Mouse (Mus musculus): ENCODE data around the gene Rpusd1. TPM values are rescaled to one million over a fixed set of nuclear protein-coding genes. Genes with fewer than 3 reads are reported as not detected.

Gene Rpusd1
- polyA plus RNA-seq (2015; fragmentation: Nextera tagmentation; extraction: Ambion mirVana) = 28.7 and 30.1 TPM in 2 replicates

DNA sequence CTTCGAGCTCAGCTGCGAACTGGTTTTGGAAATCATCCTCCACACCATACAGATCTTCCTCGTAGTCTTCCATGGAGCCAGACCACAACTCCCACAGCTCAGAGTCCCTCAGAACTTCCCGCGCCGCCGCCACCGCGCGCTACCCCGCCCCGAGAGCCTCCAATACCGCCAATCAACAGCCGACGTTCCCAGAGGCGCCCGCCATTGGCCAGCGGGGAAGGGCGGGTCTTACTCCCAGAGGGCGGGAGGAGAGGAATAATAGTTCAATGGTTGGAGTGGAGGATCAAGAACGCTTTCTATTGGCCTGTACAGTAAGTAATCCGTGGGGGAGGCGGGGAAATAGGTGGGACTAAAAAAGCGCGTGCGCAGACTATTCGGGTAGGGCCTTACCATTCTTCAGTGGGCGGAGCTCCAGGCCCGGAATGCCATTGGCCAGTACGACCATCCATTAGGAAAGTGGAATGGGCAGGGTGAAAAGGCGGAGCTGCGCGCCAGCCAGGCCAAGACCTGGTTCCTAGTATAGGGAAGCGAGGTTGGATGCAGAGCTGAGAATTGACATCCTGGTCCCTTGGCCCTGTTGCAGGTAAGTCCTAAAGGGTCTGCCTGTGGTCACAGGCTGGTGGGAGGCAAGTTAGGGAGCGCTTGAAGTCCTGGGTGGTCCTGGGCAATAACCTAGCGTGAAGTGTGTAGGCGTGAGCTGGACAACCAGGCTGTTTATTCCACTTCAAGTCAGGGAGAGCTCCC lies at the start of gene Rpusd1, which contains the start of gene Chtf18:
Gene Rpusd1 (plus strand): TSS at position 406 of the 744 bp plus-strand sequence.
Gene Chtf18 (minus strand): TSS at position 155 of the 744 bp plus-strand sequence.
- peak within 1 kb of the TSS; percentile 73 for H3K9ac ChIP-seq
- H3K36me3 ChIP-seq = peaks cover 3% of the 10 kb centered on the region
- H3K27ac ChIP-seq (replicated peaks) = peak within 1 kb of the TSS; percentile 57; the same call in 1 of the 2 replicates
- peaks cover 23% of the 10 kb centered on the region for H3K4me1 ChIP-seq (replicated peaks)
- no peaks in the 10 kb centered on the region for H3K27me3 ChIP-seq
- peak within 1 kb of the TSS; percentile 94 for H3K4me2 ChIP-seq
- H3K4me3 ChIP-seq = peak within 1 kb of the TSS; percentile 61
- ATAC-seq (ENCODE audit: low FRiP score, low read depth) = peak; percentile 99
- no peaks in the 10 kb centered on the region for H3K9me3 ChIP-seq
- 1% methylated on average over 37 of the region's 37 CpGs for WGBS

DNA sequence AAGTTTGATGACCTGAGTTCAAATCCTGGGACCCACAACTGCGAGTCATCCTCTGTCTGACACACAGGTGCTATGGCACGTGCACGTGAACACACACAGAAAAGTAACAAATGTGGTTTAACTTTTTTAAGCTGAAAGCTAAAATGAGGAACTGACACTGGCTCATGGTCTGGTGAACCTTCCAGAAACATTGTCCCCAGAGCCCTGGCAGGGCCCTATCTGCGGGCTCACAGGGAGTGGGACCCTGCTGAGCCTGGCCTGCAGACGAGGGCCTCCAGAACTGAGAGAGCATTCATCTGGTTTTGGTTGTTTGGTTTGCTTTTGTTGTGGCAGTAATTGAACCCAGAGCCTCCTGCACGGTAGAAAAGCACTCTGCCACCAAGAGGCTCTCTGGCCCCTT lies 49.5 kb upstream of the Rpusd1 start:
- no peak overlapping the region for H3K4me3 ChIP-seq
- 51% methylated on average over 6 of the region's 6 CpGs for WGBS
- no peaks in the 10 kb centered on the region for H3K36me3 ChIP-seq
- no peak overlapping the region for H3K27ac ChIP-seq (replicated peaks)
- no peaks in the 10 kb centered on the region for H3K9me3 ChIP-seq
- no peak for ATAC-seq (ENCODE audit: low FRiP score, low read depth)
- H3K4me2 ChIP-seq = no peak overlapping the region
- H3K27me3 ChIP-seq = no peaks in the 10 kb centered on the region
- no peak overlapping the region for H3K9ac ChIP-seq
- H3K4me1 ChIP-seq (replicated peaks) = no peaks in the 10 kb centered on the region; the same call in 1 of the 2 replicates

DNA sequence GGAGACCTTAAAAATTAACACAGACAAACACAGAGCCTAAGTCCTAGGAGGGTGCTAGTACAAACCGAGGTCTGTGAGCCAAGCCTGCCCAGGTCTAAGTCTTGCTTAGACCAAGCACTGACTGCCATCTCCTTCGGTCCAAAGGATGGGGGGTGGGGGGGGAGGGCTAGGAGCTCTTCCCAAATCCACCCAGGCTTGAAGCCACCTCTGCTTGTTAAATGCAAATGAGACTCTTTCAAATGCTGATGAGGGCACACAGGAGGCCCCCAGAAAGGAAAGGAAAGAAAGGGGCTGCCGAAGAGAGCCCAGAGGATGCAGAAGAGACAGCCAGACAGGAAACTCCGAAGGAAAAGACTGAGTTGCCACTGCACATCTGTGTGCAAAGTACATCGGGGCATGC lies 47.7 kb upstream of the Rpusd1 start:
- no peaks in the 10 kb centered on the region for H3K9me3 ChIP-seq
- no peaks in the 10 kb centered on the region for H3K27me3 ChIP-seq
- peak overlapping the region; percentile 53; the same call in 1 of the 2 replicates for H3K27ac ChIP-seq (replicated peaks)
- H3K4me3 ChIP-seq = no peak overlapping the region
- H3K4me2 ChIP-seq = no peak overlapping the region
- no peaks in the 10 kb centered on the region; the same call in 1 of the 2 replicates for H3K4me1 ChIP-seq (replicated peaks)
- H3K9ac ChIP-seq = no peak overlapping the region
- no peaks in the 10 kb centered on the region for H3K36me3 ChIP-seq
- 2% methylated on average over 5 of the region's 5 CpGs for WGBS
- ATAC-seq (ENCODE audit: low FRiP score, low read depth) = 0 out of 2 replicates have a peak, but pooled peaks have one; percentile 42

DNA sequence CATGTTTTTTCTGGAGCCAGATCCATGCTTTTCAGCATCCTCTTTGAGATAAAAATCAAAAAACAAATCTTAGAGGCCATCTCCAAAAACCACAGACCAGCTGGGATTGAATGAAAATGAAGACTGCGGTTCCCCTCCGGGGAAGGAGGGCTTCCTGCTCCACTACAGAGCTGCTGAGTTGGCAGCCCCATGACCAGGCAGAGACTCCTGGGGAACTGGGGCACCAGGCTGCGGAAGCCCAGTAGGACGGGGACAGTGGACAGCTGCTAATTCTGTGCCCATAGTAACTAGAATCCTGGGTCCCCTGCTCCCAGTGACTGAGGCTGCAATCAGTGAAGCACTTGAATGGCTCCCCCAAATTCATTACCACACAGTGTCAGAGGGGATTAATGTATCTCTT lies 45.8 kb upstream of the Rpusd1 start:
- no peaks in the 10 kb centered on the region for H3K27me3 ChIP-seq
- no peak overlapping the region for H3K4me2 ChIP-seq
- no peak overlapping the region for H3K27ac ChIP-seq (replicated peaks)
- WGBS = 82% methylated on average over 4 of the region's 4 CpGs
- ATAC-seq (ENCODE audit: low FRiP score, low read depth) = no peak
- no peaks in the 10 kb centered on the region for H3K36me3 ChIP-seq
- H3K9ac ChIP-seq = no peak overlapping the region
- no peaks in the 10 kb centered on the region for H3K9me3 ChIP-seq
- H3K4me3 ChIP-seq = no peak overlapping the region
- H3K4me1 ChIP-seq (replicated peaks) = no peaks in the 10 kb centered on the region; the same call in 1 of the 2 replicates

DNA sequence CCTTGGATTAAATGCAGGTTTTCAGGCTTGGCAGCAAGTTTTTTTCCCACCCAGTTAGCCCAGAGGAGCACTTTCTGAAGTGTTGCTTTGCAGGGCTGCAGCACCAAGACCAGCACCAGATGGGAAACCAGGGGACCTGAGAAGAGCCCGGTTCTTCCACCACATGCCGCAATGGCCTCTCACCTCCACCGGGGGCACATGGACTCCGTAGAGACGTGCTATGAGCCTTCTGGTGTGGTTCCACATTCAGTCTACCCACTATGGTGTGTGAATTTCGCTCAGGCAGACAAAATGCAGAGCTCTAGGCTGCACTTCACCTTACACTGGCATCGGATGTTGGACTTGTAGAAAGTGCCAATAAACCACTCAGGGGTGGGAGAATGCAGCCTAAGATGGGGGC lies 41.1 kb upstream of the Rpusd1 start:
- H3K9me3 ChIP-seq = no peaks in the 10 kb centered on the region
- no peaks in the 10 kb centered on the region for H3K36me3 ChIP-seq
- H3K4me3 ChIP-seq = no peak overlapping the region
- H3K9ac ChIP-seq = no peak overlapping the region
- no peak overlapping the region for H3K27ac ChIP-seq (replicated peaks)
- 0 out of 2 replicates have a peak, but pooled peaks have one; percentile 34 for ATAC-seq (ENCODE audit: low FRiP score, low read depth)
- no peaks in the 10 kb centered on the region for H3K27me3 ChIP-seq
- 49% methylated on average over 7 of the region's 7 CpGs for WGBS
- H3K4me2 ChIP-seq = no peak overlapping the region
- no peaks in the 10 kb centered on the region for H3K4me1 ChIP-seq (replicated peaks)

DNA sequence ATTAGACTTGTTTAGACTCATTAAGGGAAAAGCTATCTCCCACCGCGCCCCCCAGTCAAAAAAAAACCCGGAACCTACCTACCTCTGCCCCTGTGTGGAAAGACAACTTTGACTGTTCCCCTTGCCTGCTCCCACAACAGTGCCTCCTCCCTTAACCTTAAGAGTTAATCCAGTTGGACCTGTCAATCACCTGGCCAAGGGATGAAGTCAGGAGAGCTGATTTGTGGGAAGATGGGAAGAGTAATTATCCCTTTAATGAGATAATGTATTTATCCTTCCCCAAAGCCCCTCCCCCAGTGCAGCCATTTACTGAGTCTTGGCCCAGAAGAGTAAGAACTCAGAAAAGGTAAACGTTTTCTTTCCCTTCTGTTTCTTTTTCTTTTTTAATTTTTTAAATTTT lies 38.5 kb upstream of the Rpusd1 start:
- Histone ChIP-seq H3K4me3 (no peak overlapping the region), H3K27ac (replicated peaks) (no peak overlapping the region), H3K9me3 (no peaks in the 10 kb centered on the region), H3K4me2 (no peak overlapping the region), H3K4me1 (replicated peaks) (no peaks in the 10 kb centered on the region), H3K36me3 (no peaks in the 10 kb centered on the region), H3K27me3 (no peaks in the 10 kb centered on the region), H3K9ac (no peak overlapping the region)
- 83% methylated on average over 4 of the region's 4 CpGs for WGBS
- ATAC-seq (ENCODE audit: low FRiP score, low read depth) = no peak

DNA sequence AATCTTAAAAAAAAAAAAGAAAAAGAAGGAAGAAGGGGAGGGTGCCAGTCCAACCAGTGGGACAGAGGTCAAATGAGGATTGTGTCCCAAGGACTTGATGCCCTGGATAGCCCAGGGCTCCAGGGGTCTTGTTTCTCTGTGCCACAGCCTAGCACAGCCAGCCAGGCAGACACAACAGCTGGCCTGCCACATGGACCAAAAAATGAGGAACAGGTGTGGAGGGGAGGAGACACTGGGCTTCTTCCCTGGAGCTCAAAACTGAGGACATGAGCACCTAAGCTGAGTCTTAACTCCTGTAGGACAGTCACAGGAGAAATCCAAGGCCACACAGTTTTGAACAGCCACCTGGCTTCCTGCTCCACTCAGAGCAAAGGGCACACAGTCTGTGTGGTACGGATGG lies 31.2 kb upstream of the Rpusd1 start:
- no peak overlapping the region for H3K4me3 ChIP-seq
- H3K9ac ChIP-seq = no peak overlapping the region
- no peak for ATAC-seq (ENCODE audit: low FRiP score, low read depth)
- no peak overlapping the region for H3K27ac ChIP-seq (replicated peaks)
- no peaks in the 10 kb centered on the region for H3K36me3 ChIP-seq
- H3K4me1 ChIP-seq (replicated peaks) = no peaks in the 10 kb centered on the region
- H3K9me3 ChIP-seq = no peaks in the 10 kb centered on the region
- H3K27me3 ChIP-seq = no peaks in the 10 kb centered on the region
- 41% methylated on average over 1 of the region's 1 CpGs for WGBS
- no peak overlapping the region for H3K4me2 ChIP-seq

DNA sequence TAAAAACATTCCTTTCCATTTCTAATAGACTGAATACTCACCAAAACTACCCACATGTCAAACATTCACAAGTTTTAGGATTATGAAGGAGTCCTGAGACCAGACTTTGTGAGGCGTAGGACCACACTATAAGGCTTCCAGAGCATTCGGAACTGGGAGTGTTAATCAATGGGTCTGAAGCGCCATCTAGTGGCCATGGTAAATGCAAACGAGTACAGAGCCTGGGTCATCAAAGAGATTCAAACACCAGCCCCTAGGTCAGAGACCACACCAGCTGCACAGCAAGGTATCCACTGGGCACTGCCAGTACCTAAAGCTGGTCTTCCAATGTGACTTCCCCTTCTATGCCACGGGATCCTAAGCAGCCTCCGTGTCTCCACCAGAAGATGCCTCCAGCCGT lies 29.0 kb upstream of the Rpusd1 start:
- Histone ChIP-seq H3K9ac (no peak overlapping the region), H3K36me3 (no peaks in the 10 kb centered on the region), H3K9me3 (no peaks in the 10 kb centered on the region), H3K4me3 (no peak overlapping the region), H3K27ac (replicated peaks) (no peak overlapping the region), H3K27me3 (no peaks in the 10 kb centered on the region), H3K4me2 (no peak overlapping the region), H3K4me1 (replicated peaks) (no peaks in the 10 kb centered on the region)
- peak; percentile 71; the same call in 1 of the 2 replicates for ATAC-seq (ENCODE audit: low FRiP score, low read depth)
- WGBS = 14% methylated on average over 7 of the region's 7 CpGs

DNA sequence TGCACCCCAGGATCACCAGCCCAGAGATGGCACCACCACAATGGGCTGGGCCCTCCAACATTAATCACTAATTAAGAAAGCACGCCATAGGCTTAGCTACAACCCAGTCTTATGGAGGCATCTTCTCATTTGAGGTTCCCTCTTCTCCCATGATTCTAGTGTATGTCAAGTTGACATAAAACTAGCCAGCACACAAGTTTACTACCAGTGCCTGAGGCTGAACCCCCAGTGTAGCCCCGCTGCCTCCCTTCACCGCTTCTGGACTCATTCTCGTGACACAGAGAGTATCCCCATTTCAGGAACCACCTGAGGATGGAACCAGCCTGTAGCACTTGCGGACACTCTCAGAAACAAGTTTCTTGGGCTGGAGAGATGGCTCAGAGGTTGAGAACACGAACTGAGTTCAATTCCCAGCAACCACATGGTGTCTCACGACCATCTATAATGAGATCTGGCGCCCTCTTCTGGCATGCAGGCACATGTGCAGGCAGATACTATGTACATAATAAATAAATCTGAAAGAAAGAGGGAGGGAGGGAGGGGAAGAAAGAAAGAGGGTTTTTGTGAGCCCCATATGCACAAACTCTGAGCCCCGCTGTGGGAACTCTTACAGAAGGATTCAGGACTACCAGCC lies 26.5 kb upstream of the Rpusd1 start:
- Histone ChIP-seq H3K27me3 (no peaks in the 10 kb centered on the region), H3K9me3 (no peaks in the 10 kb centered on the region), H3K4me2 (no peak overlapping the region), H3K36me3 (no peaks in the 10 kb centered on the region), H3K27ac (replicated peaks) (no peak overlapping the region), H3K4me1 (replicated peaks) (no peaks in the 10 kb centered on the region), H3K4me3 (no peak overlapping the region), H3K9ac (no peak overlapping the region)
- no peak for ATAC-seq (ENCODE audit: low FRiP score, low read depth)
- 62% methylated on average over 9 of the region's 9 CpGs for WGBS

DNA sequence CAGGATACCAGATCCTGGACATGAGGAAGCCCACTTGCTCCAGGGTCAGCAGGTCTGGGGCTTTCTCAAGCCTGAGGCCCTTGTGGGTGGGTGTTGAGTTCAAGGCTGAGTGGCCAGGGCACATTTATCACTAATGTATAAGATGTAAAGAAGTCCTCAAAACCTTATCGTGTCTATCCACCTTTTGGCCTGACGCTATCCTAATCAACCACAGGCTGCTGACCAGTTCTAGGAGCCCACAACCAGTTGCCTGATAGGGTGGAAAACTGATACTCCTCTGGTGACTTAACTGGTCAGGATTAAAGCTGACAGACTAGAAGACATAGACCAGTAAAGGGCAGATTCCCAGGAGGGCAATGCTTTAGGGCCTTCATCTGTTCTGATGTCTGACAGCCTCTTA lies 17.5 kb upstream of the Rpusd1 start:
- H3K4me3 ChIP-seq = no peak overlapping the region
- no peak overlapping the region for H3K4me2 ChIP-seq
- H3K9me3 ChIP-seq = no peaks in the 10 kb centered on the region
- no peak for ATAC-seq (ENCODE audit: low FRiP score, low read depth)
- WGBS = 95% methylated on average over 2 of the region's 2 CpGs
- no peaks in the 10 kb centered on the region for H3K36me3 ChIP-seq
- no peak overlapping the region for H3K9ac ChIP-seq
- H3K27ac ChIP-seq (replicated peaks) = no peak overlapping the region
- H3K27me3 ChIP-seq = no peaks in the 10 kb centered on the region
- H3K4me1 ChIP-seq (replicated peaks) = no peaks in the 10 kb centered on the region

DNA sequence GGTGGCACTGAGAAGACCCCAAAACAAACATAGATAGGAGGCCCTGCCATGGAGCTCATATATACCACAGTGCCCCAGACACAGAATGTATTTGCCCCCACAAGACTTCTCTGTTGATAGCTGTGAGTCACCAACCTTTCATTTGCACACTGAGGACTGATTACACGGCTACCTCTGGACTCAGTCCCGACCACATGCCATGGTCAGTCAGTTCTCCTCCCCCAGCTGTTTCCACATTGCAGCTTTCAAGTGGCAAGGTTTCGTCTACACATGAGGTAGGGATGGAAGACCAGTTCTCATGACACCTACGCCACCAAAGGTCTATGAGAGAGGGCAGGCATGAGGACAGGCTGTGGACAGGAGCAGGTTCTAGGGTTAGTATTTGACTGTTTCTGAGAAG lies 16.3 kb upstream of the Rpusd1 start:
- H3K9ac ChIP-seq = no peak overlapping the region
- ATAC-seq (ENCODE audit: low FRiP score, low read depth) = no peak
- H3K4me3 ChIP-seq = no peak overlapping the region
- H3K4me1 ChIP-seq (replicated peaks) = no peaks in the 10 kb centered on the region
- H3K9me3 ChIP-seq = no peaks in the 10 kb centered on the region
- H3K27me3 ChIP-seq = peaks cover 7% of the 10 kb centered on the region
- no peaks in the 10 kb centered on the region for H3K36me3 ChIP-seq
- 84% methylated on average over 4 of the region's 4 CpGs for WGBS
- H3K4me2 ChIP-seq = no peak overlapping the region
- no peak overlapping the region for H3K27ac ChIP-seq (replicated peaks)

DNA sequence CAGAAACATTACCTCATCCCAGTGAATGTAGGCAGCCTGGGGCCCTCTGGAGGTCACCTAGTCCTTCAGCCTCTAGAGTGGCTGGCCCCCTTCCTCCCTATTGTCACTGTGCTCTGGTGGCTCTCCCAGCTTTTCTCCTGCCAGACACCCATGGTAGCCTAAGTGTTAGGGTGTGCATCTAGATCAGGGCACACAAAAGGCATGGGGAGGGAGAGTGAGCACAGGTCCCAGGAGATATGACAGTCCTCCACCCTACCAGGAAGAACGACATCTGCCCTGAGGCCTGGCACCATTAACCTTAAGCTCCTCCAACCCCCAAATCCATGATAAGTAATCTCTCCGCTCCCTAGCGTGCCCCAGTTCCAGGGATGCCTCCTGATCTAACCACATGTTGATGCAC lies 11.8 kb upstream of the Rpusd1 start:
- WGBS = 56% methylated on average over 3 of the region's 3 CpGs

More for the DNA sequence above, 11.8 kb upstream of the Rpusd1 start:
- Histone ChIP-seq H3K9ac (no peak overlapping the region), H3K4me3 (no peak overlapping the region), H3K9me3 (no peaks in the 10 kb centered on the region), H3K4me2 (no peak overlapping the region), H3K27me3 (peaks cover 30% of the 10 kb centered on the region), H3K36me3 (no peaks in the 10 kb centered on the region), H3K27ac (replicated peaks) (no peak overlapping the region), H3K4me1 (replicated peaks) (peaks cover 10% of the 10 kb centered on the region)
- no peak for ATAC-seq (ENCODE audit: low FRiP score, low read depth)
